Comparison of ENCODE assay signal across 16 mouse cellular contexts in genomic region chr1:33496128-33496527, GRCm38 (mm10).
"Had no signal": no experiment of that assay in that cellular context is flagged by ENCODE, and none has a peak within 500 bp of the region (broad histone marks: within the 10 kb centered on the region; RNA-seq: fewer than 3 reads in every experiment).

No protein-coding gene starts in this region.

- H3K4me3 ChIP-seq: limb, embryonic 12.5 days; liver, embryonic 15.5 days; megakaryocyte, embryonic 14.5 days; neural tube, embryonic 12.5 days had no signal

- H3K4me1 ChIP-seq: limb, embryonic 12.5 days; neural tube, embryonic 12.5 days had no signal

- H3K9me3 ChIP-seq: limb, embryonic 12.5 days; liver, embryonic 15.5 days; megakaryocyte, embryonic 14.5 days; neural tube, embryonic 12.5 days had no signal

- H3K9ac ChIP-seq: limb, embryonic 12.5 days; liver, embryonic 15.5 days; neural tube, embryonic 12.5 days had no signal

- H3K27me3 ChIP-seq: limb, embryonic 12.5 days; liver, embryonic 15.5 days; megakaryocyte, embryonic 14.5 days; neural tube, embryonic 12.5 days had no signal

- H3K36me3 ChIP-seq: limb, embryonic 12.5 days; liver, embryonic 15.5 days; neural tube, embryonic 12.5 days had no signal

- DNase-seq: kidney, adult 11 months; kidney, adult 9 months; kidney, postnatal 36 days; layer of hippocampus, adult 9-11 months; layer of hippocampus, postnatal 36 days; liver; lung, adult 2 months; lung, postnatal 36 days; thymus, adult 18-20 months; thymus, postnatal 25 days had no signal

- H3K27ac ChIP-seq: kidney, postnatal 0 days; limb, embryonic 12.5 days; liver, embryonic 15.5 days; neural tube, embryonic 12.5 days had no signal

- H3K4me2 ChIP-seq: limb, embryonic 12.5 days; liver, embryonic 15.5 days; neural tube, embryonic 12.5 days had no signal

- ATAC-seq: lung, postnatal 0 days had no signal
